Mouse (Mus musculus) cerebellum, adult 18-20 months (tissue): ENCODE measurements around the gene Dop1a.
"Not testable (repeated sequence)": the region's sequence is repeated elsewhere in the genome, so short reads cannot be mapped to it uniquely, and the experiment has no call there.

Source experiments
- DNase-seq, 2 experiments: peaks; one replicate each; pipeline ENCODE4 v3.0.0; 2021

Gene Dop1a

DNA sequence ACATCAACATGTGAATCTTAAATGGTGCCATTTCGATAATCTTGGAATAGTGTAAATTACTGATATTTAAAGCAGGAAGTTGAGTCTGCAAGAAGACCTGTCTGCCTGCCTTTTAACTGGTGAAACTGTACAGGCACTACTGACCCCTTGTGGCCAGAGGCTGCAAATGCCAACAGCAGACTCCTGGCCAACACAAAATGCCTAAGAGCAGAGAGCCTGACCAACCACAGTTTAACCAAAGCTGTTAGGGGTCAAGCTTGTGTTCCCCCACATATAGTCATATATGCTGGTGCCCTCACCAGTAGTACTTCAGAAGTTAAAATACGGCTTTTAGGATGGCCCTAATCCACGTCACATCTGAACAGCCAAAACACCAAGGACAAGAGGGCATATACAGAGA lies 116.8 kb downstream of the Dop1a start:
- peak; percentile 73 to 74 for DNase-seq

DNA sequence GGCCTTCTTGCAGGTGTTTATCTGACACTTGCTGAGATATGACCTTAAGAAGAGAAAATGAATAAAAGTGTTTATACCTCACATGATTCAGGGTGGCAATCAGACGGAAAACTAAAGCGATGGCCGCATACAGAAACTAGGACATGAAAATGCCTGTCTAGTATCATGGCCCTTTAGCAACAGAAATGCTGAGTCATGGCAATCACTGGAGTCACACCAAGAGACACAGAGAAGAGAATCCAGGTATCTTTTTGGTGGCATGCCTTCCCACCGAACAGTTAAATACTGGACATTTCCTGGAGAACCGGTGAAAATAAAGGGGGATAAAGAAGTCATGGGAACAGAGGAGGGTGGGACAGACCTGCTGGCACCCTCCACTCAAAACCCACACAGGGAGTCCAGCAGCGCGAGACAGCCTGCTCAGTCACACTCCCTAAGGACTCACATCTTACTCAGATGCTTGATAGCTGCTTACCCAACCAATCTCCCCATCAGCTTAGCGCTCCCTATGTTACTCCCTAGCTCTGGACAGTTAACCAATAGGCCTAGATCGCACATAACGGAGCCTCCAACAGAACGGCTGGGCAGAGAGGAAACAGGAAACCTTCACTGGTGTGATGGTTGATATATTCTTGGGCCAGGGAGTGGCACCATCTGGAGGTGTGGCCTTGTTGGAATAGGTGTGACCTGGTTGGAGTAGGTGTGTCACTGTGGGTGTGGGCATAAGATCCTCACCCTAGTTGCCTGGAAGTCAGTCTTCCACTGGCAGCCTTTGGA lies 120.3 kb downstream of the Dop1a start:
- DNase-seq: no peak

DNA sequence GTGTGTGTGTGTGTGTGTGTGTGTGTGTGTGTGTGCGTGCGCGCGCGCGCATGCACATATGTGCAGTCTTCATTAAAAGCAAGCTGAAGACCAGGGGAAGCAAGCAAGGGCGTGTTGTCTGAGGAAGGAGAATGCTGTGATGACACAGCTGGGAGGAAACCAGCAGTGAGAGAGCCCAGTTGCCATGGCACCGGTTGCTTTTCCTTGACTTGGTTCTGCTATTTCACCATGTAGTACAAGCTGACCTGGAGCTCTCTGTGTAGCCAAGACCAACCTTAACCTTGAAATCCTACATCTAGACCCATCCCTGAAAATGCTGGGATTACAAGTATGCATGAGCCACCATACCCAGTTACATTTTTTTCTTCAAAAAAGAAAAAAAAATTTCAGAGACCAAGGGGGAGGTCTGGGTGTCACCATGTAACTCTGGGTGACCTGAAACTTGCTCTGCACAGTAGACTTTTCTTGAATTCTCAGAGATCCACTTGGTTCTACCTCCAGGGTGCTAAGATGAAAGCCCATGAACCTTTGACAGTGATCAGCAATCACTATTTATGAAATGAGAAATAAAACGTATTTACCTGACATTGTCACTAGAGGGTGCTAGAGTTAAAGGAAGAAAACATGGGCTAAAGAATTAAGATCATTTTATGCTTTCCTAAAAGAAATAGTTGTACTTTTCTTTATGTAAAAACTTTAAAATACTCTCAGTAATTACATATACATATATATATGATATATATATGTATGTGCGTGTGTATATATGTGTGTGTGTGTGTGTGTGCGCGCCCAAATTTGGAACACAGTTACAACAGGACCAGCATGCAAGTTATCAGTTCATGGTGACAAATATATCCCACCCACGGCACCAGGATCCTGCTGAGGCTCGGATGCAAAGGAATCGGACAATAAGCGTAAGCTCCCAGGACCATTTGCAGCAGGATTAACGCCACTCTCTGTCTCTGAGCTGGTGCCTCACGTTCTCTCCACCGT lies 126.0 kb downstream of the Dop1a start:
- no peak for DNase-seq

DNA sequence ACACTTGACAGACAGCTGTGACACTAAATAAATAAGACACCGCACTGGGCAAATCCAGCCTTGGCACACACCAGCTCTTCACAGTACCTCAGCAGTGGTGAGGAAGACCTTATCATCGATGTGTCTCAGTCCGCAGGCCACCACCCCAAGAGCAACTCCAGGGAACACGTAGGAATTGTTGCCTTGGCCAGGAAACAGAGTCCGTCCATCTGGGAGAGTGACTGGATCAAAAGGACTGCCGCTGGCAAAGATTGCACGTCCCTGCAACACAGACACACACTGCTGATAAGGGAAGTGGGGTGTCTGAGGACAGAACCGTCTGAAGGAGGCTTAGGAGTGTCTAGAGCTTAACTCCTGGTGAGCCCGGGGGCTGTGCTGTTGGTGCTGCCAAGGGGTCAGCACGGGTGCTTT lies 127.4 kb downstream of the Dop1a start:
- not testable (repeated sequence) for DNase-seq

DNA sequence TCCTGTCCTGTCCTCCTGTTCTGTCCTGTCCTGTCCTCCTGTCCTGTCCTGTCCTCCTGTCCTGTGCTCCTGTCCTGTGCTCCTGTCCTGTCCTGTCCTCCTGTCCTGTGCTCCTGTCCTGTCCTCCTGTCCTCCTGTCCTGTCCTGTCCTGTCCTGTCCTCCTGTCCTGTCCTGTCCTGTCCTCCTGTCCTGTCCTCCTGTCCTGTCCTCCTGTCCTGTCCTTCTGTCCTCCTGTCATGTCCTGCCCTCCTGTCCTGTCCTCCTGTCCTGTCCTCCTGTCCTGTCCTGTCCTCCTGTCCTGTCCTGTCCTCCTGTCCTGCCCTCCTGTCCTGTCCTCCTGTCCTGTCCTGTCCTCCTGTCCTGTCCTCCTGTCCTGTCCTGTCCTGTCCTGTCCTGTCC lies 130.0 kb downstream of the Dop1a start:
- DNase-seq: not testable (repeated sequence)

DNA sequence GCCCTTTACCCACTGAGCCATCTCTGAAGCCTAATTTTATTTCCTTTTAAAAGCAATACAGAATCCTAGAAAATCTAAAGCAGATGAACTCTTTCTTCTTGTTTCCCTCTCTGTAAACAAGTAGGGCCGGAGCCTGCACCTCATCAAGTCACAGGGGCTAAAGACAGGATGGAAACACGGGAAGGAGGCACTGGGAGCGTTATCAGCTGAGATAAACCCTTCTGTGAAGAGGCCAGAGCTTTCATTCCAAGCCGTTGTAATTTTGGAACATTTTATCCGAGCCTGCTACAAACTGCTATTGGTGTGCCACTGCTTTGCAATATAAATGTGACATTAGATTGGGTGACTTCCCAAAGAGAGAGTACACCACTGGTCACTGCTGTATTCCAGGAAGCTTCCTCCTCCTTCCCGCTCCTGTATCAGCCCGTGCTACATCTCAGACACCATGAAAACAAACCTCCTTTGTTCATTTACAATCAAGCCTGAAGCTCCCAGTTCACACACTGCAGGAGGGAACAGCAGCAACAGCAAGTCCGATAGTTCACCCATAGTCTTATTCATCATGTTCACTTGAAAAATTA lies 132.9 kb downstream of the Dop1a start:
- no peak for DNase-seq
